Mouse (Mus musculus) midbrain, postnatal 0 days (tissue): ENCODE measurements around the gene 9130019O22Rik. TPM values are rescaled to one million over a fixed set of nuclear protein-coding genes. Genes with fewer than 3 reads are reported as not detected.
A peak's percentile ranks its signal among the peaks of the same experiment; 100 is the strongest.
"Not testable (repeated sequence)": the region's sequence is repeated elsewhere in the genome, so short reads cannot be mapped to it uniquely, and the experiment has no call there.

Source experiments
- ATAC-seq: fragments of 200-750 bp; cut with Nextera tagmentation; 2 replicates; pipeline ENCODE4 v1.8.0; 2017; ENCODE audit warnings: moderate number of reproducible peaks, mild to moderate bottlenecking, moderate TSS enrichment, moderate library complexity; ENCODE audit not compliant: low FRiP score
- DNase-seq: peaks from one replicate; pipeline ENCODE4 v3.0.0-alpha.2; 2015; ENCODE audit warnings: low spot score
- H3K27ac ChIP-seq: fragments of 300-500 bp; sonication (generic); 2 replicates; pipeline ENCODE4 v1.5.1; 2014; ENCODE audit warnings: low read depth, mild to moderate bottlenecking, low read length, mixed read lengths
- H3K27me3 ChIP-seq: fragments of 300-500 bp; sonication (generic); 2 replicates; pipeline ENCODE4 v1.6.1; 2014; ENCODE audit warnings: low read length, control low read depth, mixed read lengths; ENCODE audit not compliant: insufficient read depth
- H3K36me3 ChIP-seq: fragments of 300-500 bp; sonication (generic); 2 replicates; pipeline ENCODE4 v1.6.1; 2014; ENCODE audit warnings: low read length, control low read depth, mixed read lengths; ENCODE audit not compliant: insufficient read depth
- H3K4me1 ChIP-seq: fragments of 300-500 bp; sonication (generic); 2 replicates; pipeline ENCODE4 v1.6.1; 2014; ENCODE audit warnings: mild to moderate bottlenecking, control low read depth, antibody characterized with exemption, low read length, mixed read lengths; ENCODE audit not compliant: insufficient read depth
- H3K4me2 ChIP-seq: fragments of 300-500 bp; sonication (generic); 2 replicates; pipeline ENCODE4 v1.6.1; 2014; ENCODE audit warnings: low read depth, mild to moderate bottlenecking, low read length, mixed read lengths; ENCODE audit not compliant: poor library complexity, severe bottlenecking
- H3K4me3 ChIP-seq: fragments of 300-500 bp; sonication (generic); 2 replicates; pipeline ENCODE4 v1.5.1; 2014; ENCODE audit warnings: low read depth, mild to moderate bottlenecking, low read length, moderate library complexity
- H3K9ac ChIP-seq: fragments of 300-500 bp; sonication (generic); replicated peaks from 2 replicates; pipeline ENCODE4 v1.6.1; 2014; ENCODE audit warnings: mild to moderate bottlenecking, low read length, moderate library complexity, mixed read lengths; ENCODE audit not compliant: poor library complexity, severe bottlenecking
- H3K9me3 ChIP-seq: fragments of 300-500 bp; sonication (generic); 2 replicates; pipeline ENCODE4 v1.6.1; 2016; ENCODE audit warnings: low read length, control low read depth
- CTCF ChIP-seq: IDR thresholded peaks from 2 replicates; pipeline ENCODE4 v1.5.1; 2016; ENCODE audit warnings: antibody characterized with exemption, mild to moderate bottlenecking
- WGBS: fragments of 180-500 bp; shearing (Covaris S2); extraction: QIAGEN DNeasy Blood & Tissue Kit; methylation state at CpG from one replicate; pipeline ENCODE4 v1.1.7; 2014; 5-methylcytosine and 5-hydroxymethylcytosine counted together
- polyA plus RNA-seq: library from polyadenylated mRNA; unstranded; fragments of >200 nt; fragmentation: Nextera tagmentation; extraction: Ambion mirVana; gene quantifications from 2 replicates; pipeline ENCODE4 v1.2.1, GENCODE M21; 2015
- total RNA-seq: library from RNA; depleted of rRNA; stranded (reverse); fragments of >200 nt; gene quantifications from 2 replicates; pipeline ENCODE4 v1.2.3, GENCODE M21; 2014

9130019O22Rik gene
- total and polyA plus RNA-seq, 2 experiments from 2014 or later, result 1.4 to 4.0 TPM

DNA sequence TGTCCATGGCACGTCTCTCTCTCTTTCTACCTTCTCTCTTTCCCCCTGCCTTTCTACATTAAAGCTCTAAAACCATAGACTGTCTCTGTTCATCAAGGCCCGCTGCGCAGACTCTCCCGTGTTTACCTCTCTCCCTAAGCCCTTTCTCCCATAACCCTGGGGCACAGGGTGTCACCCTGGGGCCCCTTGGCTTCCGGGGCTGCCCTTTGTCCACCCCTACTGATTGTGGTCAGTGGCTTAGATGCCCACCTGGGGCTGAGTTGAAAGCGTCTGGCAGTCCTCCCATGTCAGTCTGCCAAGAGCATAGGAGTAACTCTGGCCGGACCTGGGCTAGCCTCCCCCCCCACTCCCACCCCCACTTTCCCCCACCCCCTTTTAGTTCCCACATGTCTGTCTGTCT lies 3.3 kb upstream of the 9130019O22Rik start:
- Histone ChIP-seq H3K9ac (no peak overlapping the region), H3K4me3 (no peak overlapping the region), H3K27ac (no peak overlapping the region), H3K27me3 (no peaks in the 10 kb centered on the region), H3K4me1 (peaks cover 6% of the 10 kb centered on the region; the same call in 1 of the 2 replicates), H3K4me2 (no peak overlapping the region), H3K36me3 (no peaks in the 10 kb centered on the region; the same call in 1 of the 2 replicates), H3K9me3 (no peaks in the 10 kb centered on the region)
- TF ChIP-seq CTCF, result no peak
- no peak for ATAC-seq
- DNase-seq, result no peak
- WGBS, result 76% methylated on average over 7 of the region's 7 CpGs

DNA sequence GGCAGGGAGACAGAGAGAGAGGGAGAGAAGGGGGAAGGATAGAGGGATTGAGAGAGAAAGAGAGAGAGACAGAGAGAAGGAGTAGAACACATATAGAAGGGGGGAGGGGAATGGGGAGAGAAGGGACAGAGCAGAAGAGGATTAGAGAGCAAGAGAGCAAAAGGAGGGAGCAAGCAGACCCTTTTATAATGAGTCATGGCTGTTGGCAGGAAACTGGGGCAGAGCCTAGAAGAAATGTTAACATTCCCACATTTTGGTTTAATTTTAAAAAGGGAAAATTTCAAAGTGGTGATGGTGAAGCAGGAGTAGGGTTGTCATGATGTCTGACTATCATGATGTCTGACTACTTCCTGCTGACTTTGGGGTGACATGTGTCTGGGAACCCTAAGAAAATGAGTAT lies 1.2 kb upstream of the 9130019O22Rik start:
- DNase-seq, H3K36me3 ChIP-seq, ATAC-seq, H3K27ac ChIP-seq, H3K9ac ChIP-seq, H3K27me3 ChIP-seq, H3K4me2 ChIP-seq, H3K4me1 ChIP-seq, H3K4me3 ChIP-seq, H3K9me3 ChIP-seq: not testable (repeated sequence)

DNA sequence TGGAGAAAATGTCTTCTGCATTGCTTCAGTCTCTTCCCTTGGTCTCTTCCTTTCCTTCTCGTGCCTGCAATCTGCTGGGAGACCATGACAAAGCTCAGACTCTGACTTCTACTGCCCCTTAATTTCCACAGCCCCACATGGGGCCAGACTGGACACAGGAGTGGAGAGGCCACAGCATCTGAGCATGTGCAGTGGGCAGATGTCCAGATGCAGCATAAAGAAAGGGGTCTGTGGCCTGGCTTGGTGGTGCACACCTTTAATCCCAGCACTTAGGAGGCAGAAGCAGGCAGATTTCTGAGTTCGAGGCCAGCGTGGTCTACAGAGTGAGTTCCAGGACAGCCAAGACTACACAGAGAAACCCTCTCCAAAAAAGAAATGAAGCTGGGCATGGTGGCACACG lies 1.4 kb downstream of the 9130019O22Rik start:
- H3K4me2 ChIP-seq, H3K27me3 ChIP-seq, ATAC-seq, H3K36me3 ChIP-seq, H3K4me1 ChIP-seq, H3K4me3 ChIP-seq, DNase-seq, H3K27ac ChIP-seq, H3K9ac ChIP-seq, H3K9me3 ChIP-seq: not testable (repeated sequence)
- 97% methylated on average over 4 of the region's 4 CpGs for WGBS

DNA sequence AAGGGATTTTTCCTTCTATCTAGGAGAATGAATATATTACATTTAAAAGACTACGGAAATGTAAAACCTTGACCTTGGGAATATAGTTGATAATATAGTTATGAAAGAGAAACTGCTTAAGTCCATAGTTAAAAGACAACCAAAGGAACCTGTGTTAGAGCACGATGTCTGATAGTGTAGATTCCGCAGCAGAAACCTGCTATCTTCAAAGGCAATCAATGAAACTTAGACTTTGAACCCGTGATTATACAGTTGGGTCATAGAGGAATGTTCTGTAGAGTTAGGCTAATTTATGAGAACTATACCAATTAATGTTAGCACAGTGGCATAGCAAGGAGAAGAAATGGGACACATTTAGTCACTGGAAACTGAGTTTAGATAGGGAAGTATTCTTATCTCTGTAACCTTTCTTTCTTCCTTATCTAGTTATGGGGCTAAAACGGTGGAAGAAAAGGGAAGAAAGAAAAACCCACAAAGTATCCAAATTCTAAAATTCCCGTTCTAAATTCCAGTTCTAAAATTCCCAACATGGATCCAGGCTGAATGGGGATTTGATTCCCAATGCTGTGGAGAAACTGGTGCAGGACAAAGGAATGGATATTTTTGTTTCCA lies 8.6 kb downstream of the 9130019O22Rik start:
- H3K4me1 ChIP-seq, result no peaks in the 10 kb centered on the region
- ATAC-seq (no peak), DNase-seq (no peak)
- H3K27me3 ChIP-seq, result no peaks in the 10 kb centered on the region
- no peak overlapping the region for H3K4me2 ChIP-seq
- no peak overlapping the region for H3K9ac ChIP-seq
- no peak overlapping the region for H3K27ac ChIP-seq
- TF ChIP-seq CTCF, result no peak
- WGBS, result 79% methylated on average over 6 of the region's 6 CpGs
- no peak overlapping the region for H3K4me3 ChIP-seq
- H3K9me3 ChIP-seq, result no peaks in the 10 kb centered on the region
- H3K36me3 ChIP-seq, result no peaks in the 10 kb centered on the region

DNA sequence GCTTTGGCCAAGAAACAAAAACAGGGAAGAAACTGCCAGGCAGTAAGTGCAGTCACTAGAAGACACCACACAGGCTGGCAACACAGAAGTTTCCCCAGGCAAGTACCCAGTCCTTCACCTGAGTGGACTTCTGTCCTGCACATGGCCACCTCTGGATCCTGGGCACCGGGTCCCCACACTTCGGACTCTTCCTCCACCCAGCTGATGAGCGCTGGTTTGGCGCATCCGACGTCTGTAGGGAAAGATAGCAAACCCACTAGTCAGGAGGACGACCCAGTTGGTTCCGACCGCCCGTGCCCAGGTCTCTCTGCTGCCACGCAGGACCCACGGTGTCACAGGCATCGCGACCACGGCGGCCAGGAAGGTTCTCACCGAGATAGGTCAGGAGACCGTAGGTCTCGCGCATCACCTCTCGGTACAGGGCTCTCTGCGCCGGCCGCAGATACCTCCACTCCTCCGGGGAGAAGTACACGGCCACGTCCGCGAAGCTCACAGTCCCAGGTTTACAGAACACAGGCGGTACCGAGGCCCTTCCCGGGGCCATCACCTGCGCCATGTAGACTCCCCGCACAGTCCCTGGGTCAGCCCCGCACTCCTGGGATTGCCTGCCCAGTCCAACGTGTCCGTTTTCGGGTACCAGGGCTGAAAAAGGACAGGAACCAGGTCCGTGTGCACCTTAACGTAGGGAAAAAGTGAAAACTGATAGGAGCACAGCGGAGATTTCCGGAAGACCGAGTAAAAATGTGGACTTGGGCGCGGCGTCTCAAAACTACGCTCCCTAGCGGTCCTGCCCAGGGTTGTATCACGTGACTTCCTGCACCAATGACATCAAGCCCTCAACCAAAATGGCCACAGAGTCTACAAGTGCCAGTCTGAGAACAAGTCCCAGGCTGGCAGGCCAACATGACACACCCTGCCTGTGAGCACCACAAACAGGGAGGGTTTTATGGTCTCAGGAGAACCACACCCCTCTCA lies 11.4 kb downstream of the 9130019O22Rik start, which contains the start of gene Zfp747:
Gene Zfp747 (minus strand): TSS at position 780 of the 975 bp plus-strand sequence.
- H3K27ac ChIP-seq, result peak within 1 kb of the TSS; percentile 76
- ATAC-seq (peak; percentile 93), DNase-seq (peak; percentile 95)
- not testable (repeated sequence) for H3K27me3 ChIP-seq, H3K9me3 ChIP-seq, H3K4me1 ChIP-seq, H3K36me3 ChIP-seq
- 4% methylated on average over 39 of the region's 49 CpGs for WGBS
- peak; percentile 84 for TF ChIP-seq CTCF
- peak within 1 kb of the TSS; percentile 74 for H3K4me2 ChIP-seq
- H3K9ac ChIP-seq, result peak within 1 kb of the TSS; percentile 74
- H3K4me3 ChIP-seq, result peak within 1 kb of the TSS; percentile 52

DNA sequence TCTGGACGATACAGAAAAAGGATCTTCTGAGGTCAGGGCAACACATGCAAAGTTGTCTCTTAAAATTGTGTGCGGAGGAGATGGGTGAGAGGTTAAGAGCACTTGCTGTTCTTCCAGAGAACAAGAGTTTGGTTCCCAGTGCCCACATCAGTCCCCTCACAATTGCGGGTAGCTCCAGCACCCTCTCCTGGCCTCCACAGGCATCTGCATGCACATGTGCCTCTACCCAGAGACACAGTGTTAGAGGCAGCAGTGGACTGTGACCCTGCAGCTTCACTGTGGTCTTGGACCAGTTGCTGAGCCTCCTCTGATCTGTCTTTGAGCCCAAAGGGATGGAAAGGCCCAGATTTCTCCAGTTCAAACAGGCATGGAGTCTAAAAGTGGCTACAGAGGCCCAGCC lies 15.1 kb downstream of the 9130019O22Rik start:
- H3K4me1 ChIP-seq, H3K27me3 ChIP-seq, H3K4me3 ChIP-seq, H3K9ac ChIP-seq, DNase-seq, H3K36me3 ChIP-seq, H3K9me3 ChIP-seq, H3K27ac ChIP-seq, ATAC-seq, H3K4me2 ChIP-seq: not testable (repeated sequence)
- 0 out of 2 replicates have a peak, but pooled peaks have one; percentile 4 for TF ChIP-seq CTCF
- 86% methylated on average over 3 of the region's 3 CpGs for WGBS
